Mouse (Mus musculus): ENCODE measurements around the gene Naif1.

- TF ChIP-seq POLR2A (IDR thresholded peaks at IDR 0.05; ENCODE audit: low read depth, low read length) (no peak), EP300 (IDR thresholded peaks at IDR 0.05; ENCODE audit: low read length) (no peak), SIN3A (IDR thresholded peaks at IDR 0.05; ENCODE audit: low read length) (no peak), NELFE (IDR thresholded peaks at IDR 0.05; ENCODE audit: low read depth, low read length) (no peak), GABPA (IDR thresholded peaks at IDR 0.05; ENCODE audit: insufficient replicate concordance, low read depth, low read length) (no peak), CTCF (conservative IDR thresholded peaks at IDR 0.05 in 1 of 2, IDR thresholded peaks at IDR 0.05 in 1 of 2; ENCODE audit: low read depth in 2 of 2, low read length in 2 of 2) (no peak)
These were observed 4.7 kb upstream of the Naif1 start for GRCm38 (mm10) chr2:32445535-32445934.

Measured in CH12.LX (cell line).